Mouse (Mus musculus) ES-Bruce4 (cell line): ENCODE results near the gene Themis2. TPM values are rescaled to one million over a fixed set of nuclear protein-coding genes. Genes with fewer than 3 reads are reported as not detected.

ENCODE experiments used
- H3K27ac ChIP-seq: 2 replicates; pipeline ENCODE4 v1.5.1; 2012; ENCODE audit warnings: low read length, inconsistent platforms; ENCODE audit not compliant: insufficient read depth
- H3K27me3 ChIP-seq: 2 replicates; pipeline ENCODE4 v1.6.1; 2012; ENCODE audit warnings: mild to moderate bottlenecking, low read length, inconsistent platforms; ENCODE audit not compliant: control insufficient read depth, poor library complexity, insufficient read depth, severe bottlenecking
- H3K36me3 ChIP-seq: 2 replicates; pipeline ENCODE4 v1.6.1; 2012; ENCODE audit warnings: inconsistent platforms, mild to moderate bottlenecking, low read length, moderate library complexity; ENCODE audit not compliant: control insufficient read depth, poor library complexity, insufficient read depth, severe bottlenecking
- H3K4me1 ChIP-seq: one replicate; pipeline ENCODE4 v1.8.1; 2011; ENCODE audit warnings: low read length; ENCODE audit not compliant: control insufficient read depth, insufficient read depth
- H3K4me3 ChIP-seq: 2 replicates; pipeline ENCODE4 v1.5.1; 2011; ENCODE audit warnings: low read depth, mild to moderate bottlenecking, low read length
- H3K9ac ChIP-seq: 2 replicates; pipeline ENCODE4 v1.6.1; 2012; ENCODE audit warnings: low read depth, mild to moderate bottlenecking, inconsistent platforms; ENCODE audit not compliant: poor library complexity, severe bottlenecking
- H3K9me3 ChIP-seq: replicated peaks from 2 replicates; pipeline ENCODE4 v1.6.1; 2012; ENCODE audit warnings: mild to moderate bottlenecking, low read length, inconsistent platforms; ENCODE audit not compliant: control insufficient read depth, poor library complexity, insufficient read depth, severe bottlenecking
- CTCF ChIP-seq: IDR thresholded peaks from one replicate; pipeline ENCODE4 v1.8.1; 2011; ENCODE audit warnings: low read depth, low read length
- EP300 ChIP-seq: IDR thresholded peaks from 2 replicates; pipeline ENCODE4 v1.6.1; 2011; ENCODE audit warnings: low read depth, low read length; ENCODE audit not compliant: insufficient read depth
- POLR2A ChIP-seq: IDR thresholded peaks from one replicate; pipeline ENCODE4 v1.8.1; 2011; ENCODE audit warnings: low read length; ENCODE audit not compliant: insufficient read depth
- polyA plus RNA-seq: library from polyadenylated mRNA; stranded (reverse); fragments of >200 nt; gene quantifications from 2 replicates; pipeline ENCODE4 v1.2.4, GENCODE M21; 2011; ENCODE audit warnings: low read depth; ENCODE audit not compliant: missing spikeins, insufficient read depth, insufficient read length

Gene Themis2
- polyA plus RNA-seq, 1 experiment, result 0.84 TPM

DNA sequence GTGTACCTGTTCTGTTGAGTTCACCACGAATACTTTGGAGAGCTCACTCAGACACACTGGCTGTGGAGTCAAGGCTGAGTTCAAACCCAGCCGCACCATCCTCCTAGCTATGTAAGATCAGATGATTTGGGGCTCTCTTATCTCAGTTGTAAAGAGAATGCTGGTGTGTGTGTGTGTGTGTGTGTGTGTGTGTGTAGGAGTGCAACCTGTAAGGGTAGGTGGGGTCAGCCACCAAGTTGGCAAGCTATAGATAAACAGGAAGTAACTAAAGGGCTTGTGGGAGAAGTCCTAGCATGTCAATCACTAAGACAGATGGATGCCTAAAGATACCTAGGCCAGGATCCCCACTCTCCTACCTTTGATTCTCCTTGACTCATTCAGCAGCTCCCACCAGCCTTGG, 12.5 kb downstream of the Themis2 start:
- Histone ChIP-seq H3K27ac (no peak overlapping the region), H3K4me1 (no peaks in the 10 kb centered on the region), H3K36me3 (peaks cover 9% of the 10 kb centered on the region; the same call in 1 of the 2 replicates), H3K27me3 (no peaks in the 10 kb centered on the region), H3K9me3 (no peaks in the 10 kb centered on the region), H3K9ac (no peak overlapping the region), H3K4me3 (no peak overlapping the region)
- TF ChIP-seq CTCF, result no peak
- no peak for TF ChIP-seq POLR2A
- no peak for TF ChIP-seq EP300

DNA sequence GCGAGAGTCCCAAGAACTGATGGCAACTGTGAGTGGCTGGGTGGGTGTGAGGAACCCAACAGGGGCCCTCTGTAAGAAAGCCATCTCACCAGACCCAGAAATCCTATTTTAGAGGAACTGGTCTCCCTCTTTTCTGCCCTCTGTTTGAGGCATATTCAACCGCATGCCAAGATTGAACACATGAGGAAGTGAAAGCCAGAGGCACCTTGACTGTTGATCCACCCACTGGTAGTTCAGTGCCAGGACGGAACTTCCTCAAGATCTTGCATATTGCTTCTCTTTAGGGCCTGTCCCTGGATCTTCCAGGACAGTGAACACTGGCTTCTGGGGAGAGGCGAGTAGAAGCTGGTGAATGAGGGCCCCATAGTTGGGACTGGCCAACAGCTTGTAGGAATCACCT, 15.9 kb downstream of the Themis2 start:
- Histone ChIP-seq H3K36me3 (peaks cover 41% of the 10 kb centered on the region), H3K27me3 (no peaks in the 10 kb centered on the region)
- no peak for TF ChIP-seq POLR2A
- no peak for TF ChIP-seq CTCF
- TF ChIP-seq EP300, result no peak

GRCm38 (mm10) chr4:132778562-132779201, 17.5 kb downstream of the Themis2 start:
- Histone ChIP-seq H3K4me1 (no peaks in the 10 kb centered on the region), H3K27me3 (no peaks in the 10 kb centered on the region), H3K9me3 (no peaks in the 10 kb centered on the region), H3K36me3 (peaks cover 56% of the 10 kb centered on the region), H3K4me3 (no peak overlapping the region), H3K27ac (no peak overlapping the region), H3K9ac (no peak overlapping the region)
- no peak for TF ChIP-seq CTCF
- no peak for TF ChIP-seq EP300
- TF ChIP-seq POLR2A, result no peak

More for the DNA sequence above, 15.9 kb downstream of the Themis2 start:
- H3K9me3 ChIP-seq, result no peaks in the 10 kb centered on the region
- H3K27ac ChIP-seq, result no peak overlapping the region; the same call in 1 of the 2 replicates
- H3K4me1 ChIP-seq, result no peaks in the 10 kb centered on the region
- H3K9ac ChIP-seq, result no peak overlapping the region
- H3K4me3 ChIP-seq, result no peak overlapping the region

GRCm38 (mm10) chr4:132776764-132777163, 19.4 kb downstream of the Themis2 start:
- no peak overlapping the region for H3K4me3 ChIP-seq
- H3K9me3 ChIP-seq, result no peaks in the 10 kb centered on the region
- TF ChIP-seq CTCF (peak; percentile 84), POLR2A (no peak)
- H3K27me3 ChIP-seq, result no peaks in the 10 kb centered on the region
- no peaks in the 10 kb centered on the region for H3K4me1 ChIP-seq
- H3K9ac ChIP-seq, result no peak overlapping the region
- peak overlapping the region; percentile 8 for H3K27ac ChIP-seq
- H3K36me3 ChIP-seq, result peaks cover 73% of the 10 kb centered on the region

- Histone ChIP-seq H3K9me3 (no peaks in the 10 kb centered on the region), H3K4me3 (no peak overlapping the region), H3K27me3 (no peaks in the 10 kb centered on the region), H3K27ac (no peak overlapping the region), H3K36me3 (peaks cover 89% of the 10 kb centered on the region), H3K4me1 (no peaks in the 10 kb centered on the region), H3K9ac (no peak overlapping the region)
- TF ChIP-seq CTCF, result no peak
- TF ChIP-seq EP300, result no peak
- no peak for TF ChIP-seq POLR2A
Measured at GRCm38 (mm10) chr4:132774905-132775304, 21.3 kb downstream of the Themis2 start.

GRCm38 (mm10) chr4:132771776-132772175, 24.4 kb downstream of the Themis2 start:
- H3K36me3 ChIP-seq, result peaks cover 63% of the 10 kb centered on the region
- H3K27me3 ChIP-seq, result no peaks in the 10 kb centered on the region
- no peak overlapping the region for H3K9ac ChIP-seq
- no peaks in the 10 kb centered on the region for H3K9me3 ChIP-seq
- H3K27ac ChIP-seq, result no peak overlapping the region
- no peaks in the 10 kb centered on the region for H3K4me1 ChIP-seq
- TF ChIP-seq POLR2A, result no peak
- no peak for TF ChIP-seq EP300
- TF ChIP-seq CTCF, result no peak
- H3K4me3 ChIP-seq, result no peak overlapping the region
